Mouse (Mus musculus) E14TG2a.4 (cell line): Measurements from ENCODE around the gene Ino80d.

Experiments used
- CTCF ChIP-seq: conservative IDR thresholded peaks from 2 replicates; pipeline ENCODE4 v1.5.1; 2014; ENCODE audit warnings: low read length
- NANOG ChIP-seq: IDR thresholded peaks from 2 replicates; pipeline ENCODE4 v1.6.1; 2014; ENCODE audit warnings: borderline replicate concordance, low read length, mixed read lengths
- POU5F1 ChIP-seq: IDR thresholded peaks from 2 replicates; pipeline ENCODE4 v1.6.1; 2014; ENCODE audit warnings: low read length, borderline replicate concordance

DNA sequence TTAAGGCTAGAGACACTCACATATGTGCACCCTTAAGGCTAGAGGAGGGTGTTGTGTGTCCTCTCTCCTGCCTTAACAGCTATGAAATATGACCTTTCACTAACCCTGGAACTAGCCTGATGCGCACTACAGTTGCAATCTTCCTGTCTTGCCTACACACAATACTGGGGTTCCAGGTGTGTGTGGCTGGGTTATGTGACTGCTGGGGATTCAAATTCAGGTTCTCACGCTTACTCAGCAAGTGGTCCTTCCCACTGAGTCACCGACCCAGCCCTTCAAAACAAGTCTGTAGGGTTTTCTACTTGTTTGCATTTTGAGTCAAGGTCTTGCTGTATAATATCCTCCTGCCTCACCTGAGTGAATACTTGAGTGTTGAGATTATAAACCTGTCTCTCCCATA lies 20.1 kb upstream of the Ino80d start:
- TF ChIP-seq CTCF (no peak), NANOG (no peak), POU5F1 (no peak)
